Mouse (Mus musculus) right cerebral cortex, postnatal 36 days (tissue): Measurements from ENCODE around the gene Tex19.1.
"Not testable (repeated sequence)": the region's sequence is repeated elsewhere in the genome, so short reads cannot be mapped to it uniquely, and the experiment has no call there.

Experiments
- DNase-seq, 2 experiments: peaks; one replicate each; pipeline ENCODE4 v3.0.0; 2022; ENCODE audit warnings: low spot score in 2 of 2, mixed read lengths in 1 of 2

Tex19.1 gene

GRCm38 (mm10) chr11:121145865-121146264 is at the start of gene Tex19.1:
Tex19.1 (plus strand) TSS chr11:121146143.
- DNase-seq = no peak

- DNase-seq = no peak
Observed at GRCm38 (mm10) chr11:121099762-121100161, 46.2 kb upstream of the Tex19.1 start.

DNA sequence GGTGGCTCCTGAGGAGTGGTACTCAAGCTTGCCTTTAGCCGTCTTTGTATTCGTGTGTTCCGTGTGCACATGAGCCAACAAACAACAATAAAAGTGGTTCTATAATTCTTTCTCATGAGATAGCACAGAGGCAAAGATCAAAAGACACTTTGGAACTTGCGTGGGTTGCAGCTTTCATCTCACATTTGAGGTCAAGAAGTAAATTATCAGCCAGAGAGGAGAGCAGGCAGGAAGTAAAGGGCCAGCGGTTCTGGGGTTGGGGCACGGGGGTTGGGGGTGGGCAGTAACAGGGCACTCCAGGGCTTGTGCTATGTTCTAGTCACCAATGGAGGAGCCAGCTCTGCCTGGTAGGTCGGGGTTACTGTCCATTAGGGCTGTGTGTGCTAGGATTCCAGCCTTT is 45.3 kb upstream of the Tex19.1 start:
- no peak for DNase-seq

GRCm38 (mm10) chr11:121101124-121101805 is 44.7 kb upstream of the Tex19.1 start:
- DNase-seq = no peak

- not testable (repeated sequence) for DNase-seq
Observed at GRCm38 (mm10) chr11:121107242-121107641, 38.7 kb upstream of the Tex19.1 start.

DNA sequence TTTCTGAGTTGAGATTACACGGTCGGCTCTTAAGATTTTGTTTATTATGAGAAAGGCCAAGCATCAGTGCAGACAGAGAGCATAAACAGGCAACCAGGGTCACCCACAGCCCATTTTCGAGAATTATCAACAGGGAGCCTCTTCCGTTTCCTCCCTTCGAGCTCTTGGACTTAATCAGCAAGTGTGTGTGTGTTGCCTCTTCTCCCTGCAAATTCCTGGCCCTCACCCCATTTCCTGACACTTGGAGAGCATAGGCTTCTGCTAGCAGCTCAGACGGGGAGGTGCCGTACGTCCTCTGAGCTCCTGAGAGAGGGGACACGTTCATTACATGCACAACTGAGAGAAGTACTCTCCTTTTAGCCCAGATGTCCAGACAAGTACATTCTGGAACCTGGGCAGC is 37.9 kb upstream of the Tex19.1 start:
- DNase-seq = no peak

GRCm38 (mm10) chr11:121109986-121110385 is 36.0 kb upstream of the Tex19.1 start:
- DNase-seq = no peak

- DNase-seq = no peak
Observed at GRCm38 (mm10) chr11:121111051-121111450, 34.9 kb upstream of the Tex19.1 start.

DNA sequence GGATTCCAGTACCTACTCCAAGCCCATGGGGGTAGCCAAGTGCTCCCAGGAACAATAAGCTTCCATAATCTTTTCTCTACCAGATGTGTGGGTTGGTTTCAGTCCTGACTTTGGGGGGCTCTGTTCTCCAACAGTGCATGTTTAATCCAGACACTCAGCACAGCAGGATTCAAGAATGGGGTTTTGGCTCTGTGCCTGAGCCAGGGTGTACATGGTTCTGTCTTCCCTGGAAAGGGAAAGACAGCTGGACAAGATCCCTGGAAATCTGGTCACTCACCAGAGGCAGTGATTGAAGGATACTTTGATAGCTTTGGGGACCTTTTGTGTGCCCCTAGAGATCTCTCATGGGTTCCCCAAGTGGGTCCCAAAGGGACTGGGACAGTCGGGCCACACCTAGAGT is 34.3 kb upstream of the Tex19.1 start:
- DNase-seq = no peak

GRCm38 (mm10) chr11:121112091-121112775 is 33.7 kb upstream of the Tex19.1 start:
- no peak for DNase-seq

DNA sequence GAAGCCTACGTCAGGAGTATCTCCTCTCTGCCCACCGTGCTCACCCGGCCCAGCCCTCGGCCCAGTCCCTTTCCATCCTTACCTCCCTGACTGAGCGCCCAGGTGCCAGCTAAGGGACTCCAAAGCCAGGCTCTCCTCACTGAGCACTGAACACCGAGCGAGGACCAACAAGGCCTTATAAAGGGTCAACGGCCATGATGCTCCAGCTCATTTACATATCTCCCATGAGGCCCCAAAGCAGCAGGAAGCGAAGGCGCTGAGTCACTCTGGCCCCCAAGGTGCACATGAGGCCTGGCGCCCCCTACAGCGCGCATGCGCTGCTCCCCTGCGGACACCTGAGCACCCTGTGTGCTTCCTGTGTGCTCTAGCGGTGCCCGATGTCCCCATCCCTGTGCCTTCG is 27.8 kb upstream of the Tex19.1 start:
- DNase-seq = no peak

GRCm38 (mm10) chr11:121118577-121118976 is 27.4 kb upstream of the Tex19.1 start, which contains the start of gene Tex19.2:
Tex19.2 (minus strand) TSS chr11:121118677.
- DNase-seq = no peak

GRCm38 (mm10) chr11:121121151-121121550 is 24.8 kb upstream of the Tex19.1 start:
- DNase-seq = no peak

DNA sequence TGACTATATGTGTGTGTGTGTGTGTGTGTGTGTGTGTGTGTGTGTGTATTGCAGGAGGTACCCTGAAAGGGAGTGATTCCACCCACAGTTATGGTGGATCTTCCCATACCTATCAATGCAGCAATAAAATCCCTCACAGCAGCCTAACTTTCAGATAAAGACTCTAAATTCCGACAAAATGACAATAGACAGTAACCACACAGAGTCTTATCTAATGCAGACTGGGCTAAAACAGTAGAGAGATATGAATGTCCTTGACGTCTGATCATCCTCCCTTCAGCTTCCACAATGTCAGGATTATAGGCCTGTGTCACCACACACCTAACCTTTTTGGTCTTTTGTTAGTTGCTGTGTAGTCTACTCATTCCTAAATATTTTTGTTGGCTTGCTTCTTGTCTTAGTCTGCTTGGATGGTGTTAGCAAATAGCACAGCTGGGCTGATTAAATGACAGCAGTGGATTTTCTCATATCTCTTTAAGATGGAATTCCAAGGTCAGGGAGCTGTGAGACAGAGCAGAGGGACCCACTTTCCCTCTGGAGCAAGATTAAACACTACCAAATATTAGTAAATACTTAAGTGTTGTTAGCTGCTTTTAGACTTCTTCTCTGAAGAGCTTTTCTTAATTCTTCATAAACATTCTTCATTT is 23.8 kb upstream of the Tex19.1 start:
- DNase-seq = no peak

GRCm38 (mm10) chr11:121123438-121123837 is 22.5 kb upstream of the Tex19.1 start:
- DNase-seq = no peak

GRCm38 (mm10) chr11:121125522-121126172 is 20.3 kb upstream of the Tex19.1 start:
- DNase-seq = no peak

GRCm38 (mm10) chr11:121126395-121126794 is 19.5 kb upstream of the Tex19.1 start:
- no peak for DNase-seq

DNA sequence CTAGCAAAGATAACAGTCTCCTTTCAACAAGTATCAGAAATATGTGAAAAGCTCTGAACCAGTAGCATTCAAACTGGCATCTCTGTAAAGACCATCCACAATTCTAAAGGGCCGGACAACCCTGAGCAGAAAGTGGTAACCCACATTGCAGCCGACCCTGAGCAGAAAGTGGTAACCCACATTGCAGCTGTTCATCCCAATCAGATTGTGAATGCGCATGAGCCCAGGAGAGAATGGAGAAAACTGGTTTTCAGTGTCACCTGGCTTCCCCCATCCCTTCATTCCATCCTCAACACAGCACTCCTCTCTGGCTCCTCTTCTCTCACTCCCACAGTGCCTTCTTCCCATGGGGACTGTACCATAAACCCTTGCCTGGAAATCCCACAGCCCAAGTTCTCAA is 18.5 kb upstream of the Tex19.1 start:
- no peak for DNase-seq

GRCm38 (mm10) chr11:121129616-121130015 is 16.3 kb upstream of the Tex19.1 start:
- no peak for DNase-seq

DNA sequence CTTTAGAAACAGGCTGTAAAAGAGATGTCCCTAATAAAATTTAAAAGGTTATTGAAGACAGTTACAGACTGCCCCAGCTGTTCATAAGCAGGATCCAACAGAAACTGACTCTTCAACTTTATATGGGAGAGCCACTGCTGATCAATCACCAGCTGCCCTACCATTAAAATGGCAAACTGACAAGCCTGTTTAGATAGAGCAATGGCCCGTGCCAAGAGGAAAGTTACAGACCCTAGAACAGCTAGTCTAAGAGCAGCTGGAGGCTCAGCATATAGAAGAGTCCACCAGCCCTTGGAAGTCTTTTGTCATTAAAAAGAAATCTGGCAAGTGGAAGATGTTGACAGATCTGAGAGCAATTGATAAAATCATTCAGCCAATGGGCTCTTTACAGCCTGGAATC is 11.3 kb upstream of the Tex19.1 start:
- no peak for DNase-seq

- no peak for DNase-seq
Observed at GRCm38 (mm10) chr11:121137682-121138081, 8.3 kb upstream of the Tex19.1 start.

DNA sequence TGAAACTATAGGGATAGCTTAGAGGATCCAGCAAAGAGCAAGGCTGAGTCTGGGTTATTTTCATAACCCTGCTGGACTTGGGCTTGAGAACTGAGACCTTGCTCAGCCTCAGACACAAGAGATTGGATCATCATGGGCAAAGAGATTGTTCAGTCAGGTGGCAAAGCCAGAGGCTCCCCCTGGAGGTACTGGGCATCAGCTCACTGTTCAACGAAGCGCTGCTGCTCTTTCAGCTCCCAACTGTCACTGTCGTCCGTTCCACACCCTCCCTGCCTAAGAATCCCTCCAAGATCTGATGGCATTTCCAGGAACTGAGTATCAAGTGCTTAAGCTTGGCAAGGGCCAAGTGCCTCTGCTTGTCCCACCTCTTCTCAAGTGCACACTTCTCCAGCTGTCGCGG is 7.2 kb upstream of the Tex19.1 start:
- no peak for DNase-seq
